ENCODE assay signal across 8 mouse cellular contexts in the genomic region with DNA sequence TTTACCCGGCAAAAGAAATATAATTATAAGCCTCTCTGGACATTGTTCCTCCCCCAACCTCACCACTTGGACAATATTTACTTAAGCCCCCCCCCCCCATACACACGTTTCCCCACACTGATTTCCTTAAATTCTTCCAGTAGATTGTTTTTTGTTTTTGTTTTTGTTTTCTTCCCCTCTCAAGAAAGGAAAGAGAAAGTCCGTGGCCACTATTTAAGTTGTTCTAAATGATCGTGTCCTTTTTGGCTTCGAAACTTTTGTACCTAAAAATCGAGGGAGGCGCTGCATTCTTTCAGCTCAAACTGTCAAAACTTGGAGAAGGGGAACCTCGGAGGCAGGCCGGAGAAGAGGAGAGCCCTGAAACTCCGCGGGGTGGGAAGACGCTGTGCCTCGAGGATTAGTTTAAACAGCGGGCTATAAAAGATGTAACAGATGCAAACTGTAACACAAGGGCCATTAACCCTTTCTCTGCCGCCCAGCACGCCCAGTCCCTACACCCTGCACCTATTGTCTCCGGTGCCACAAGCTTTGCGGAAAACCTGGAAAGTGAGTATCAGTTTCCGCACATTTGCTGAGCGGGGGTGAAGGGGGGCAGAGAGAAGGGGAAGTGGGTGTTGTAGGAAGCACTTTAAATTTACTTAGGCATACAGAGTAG. TPM values are rescaled to one million over a fixed set of nuclear protein-coding genes. Genes with fewer than 3 reads are reported as not detected.
DNase-seq lines count a peak whose midpoint lies in the region; ATAC-seq and TF ChIP-seq lines count a peak whose summit lies in the region.

No protein-coding gene starts in this region.

- peak overlapping the region; percentile 98 for H3K27ac ChIP-seq in cortical plate, adult 2 months (ENCODE audit: insufficient read depth, low read length)
- peak overlapping the region; percentile 100 for H3K27ac ChIP-seq in heart, embryonic 10.5 days
- H3K27ac ChIP-seq in small intestine, adult 2 months (ENCODE audit: insufficient read depth, low read depth, low read length) = peak overlapping the region; percentile 79

- no peak for TF ChIP-seq CTCF in cortical plate, adult 2 months (IDR thresholded peaks at IDR 0.05; ENCODE audit: extremely low read depth, insufficient read depth, low read length)
- TF ChIP-seq CTCF in small intestine, adult 2 months (IDR thresholded peaks at IDR 0.05; ENCODE audit: extremely low read depth, insufficient read length, insufficient replicate concordance, low read depth, low read length) = no peak

- peak overlapping the region; percentile 90 for H3K4me3 ChIP-seq in cortical plate, adult 2 months (ENCODE audit: insufficient read depth, low read length)
- peak overlapping the region; percentile 98 for H3K4me3 ChIP-seq in heart, embryonic 10.5 days
- peak overlapping the region; percentile 68 for H3K4me3 ChIP-seq in small intestine, adult 2 months (ENCODE audit: low read depth, low read length)

- peak; percentile 43 for DNase-seq in right cerebral cortex, postnatal 14 days
- DNase-seq in right cerebral cortex, postnatal 36 days (ENCODE audit: low spot score in 2 of 2) = no peak
- peak; percentile 79 for DNase-seq in heart, embryonic 10.5 days (ENCODE audit: low spot score)
- DNase-seq in kidney, adult 9 months = peak; percentile 63
- peak; percentile 59 for DNase-seq in lung, postnatal 14 days

- ATAC-seq in frontal cortex, adult (ENCODE audit: low TSS enrichment) = no peak

- H3K4me1 ChIP-seq in cortical plate, adult 2 months (ENCODE audit: control insufficient read depth, insufficient read depth, low read length) = peaks cover 2% of the 10 kb centered on the region; the same call in 1 of the 2 replicates
- H3K4me1 ChIP-seq in heart, embryonic 10.5 days = peaks cover 35% of the 10 kb centered on the region
- H3K4me1 ChIP-seq in small intestine, adult 2 months (ENCODE audit: control insufficient read depth, insufficient read depth, insufficient read length, low read length) = no peaks in the 10 kb centered on the region

- H3K9me3 ChIP-seq in heart, embryonic 10.5 days = no peaks in the 10 kb centered on the region

- H3K36me3 ChIP-seq in heart, embryonic 10.5 days = no peaks in the 10 kb centered on the region
- H3K36me3 ChIP-seq in small intestine, adult 2 months (ENCODE audit: control insufficient read depth, insufficient read depth, low read length) = no peaks in the 10 kb centered on the region

- no peaks in the 10 kb centered on the region for H3K27me3 ChIP-seq in heart, embryonic 10.5 days (ENCODE audit: insufficient read depth, poor library complexity, severe bottlenecking)
- peaks cover 44% of the 10 kb centered on the region for H3K27me3 ChIP-seq in small intestine, adult 2 months (ENCODE audit: control insufficient read depth, insufficient read depth, low read length)

- TF ChIP-seq POLR2A in cortical plate, adult 2 months (IDR thresholded peaks at IDR 0.05; ENCODE audit: extremely low read depth, insufficient read depth, low read length) = 0 out of 2 replicates have a peak, but pooled peaks have one; percentile 16
- no peak for TF ChIP-seq POLR2A in small intestine, adult 2 months (IDR thresholded peaks at IDR 0.05; ENCODE audit: low read depth, low read length)

- under 1% methylated on average over 20 of the region's 20 CpGs for WGBS in heart, embryonic 10.5 days
- 2% methylated on average over 20 of the region's 20 CpGs for WGBS in small intestine, adult 2 months

RNA-seq across cellular contexts. Expression of a gene that starts 6.3 kb away (rescaled TPM):
- 63.2 and 65.4 TPM in 2 replicates for polyA plus RNA-seq in cortical plate, adult 2 months (2012; rRNA removed)
- polyA plus RNA-seq in heart, embryonic 10.5 days (2016; fragmentation: Nextera tagmentation; extraction: Ambion mirVana) = 22.8 and 25.1 TPM in 2 replicates
- 3.1 and 3.7 TPM in 2 replicates for polyA plus RNA-seq in small intestine, adult 2 months (2012; rRNA removed)

Comparison
In these comparisons a context has a peak if more than half of its experiments do, and no peak if none do; other contexts are left out.
1. DNase-seq: peak in right cerebral cortex, postnatal 14 days (single experiment), heart, embryonic 10.5 days (single experiment), kidney, adult 9 months (single experiment) and lung, postnatal 14 days (single experiment); none in right cerebral cortex, postnatal 36 days (0 of 2).
2. Peak in every context shown above with its lines, with median percentiles within 50 percentile points of each other: H3K27ac ChIP-seq and H3K4me3 ChIP-seq.